16 mouse cellular contexts compared by ENCODE assay signal in genomic region chr2:180411013-180411412, GRCm38 (mm10). TPM values are rescaled to one million over a fixed set of nuclear protein-coding genes. Genes with fewer than 3 reads are reported as not detected.
A peak's percentile ranks its signal among the peaks of the same experiment; 100 is the strongest.
DNase-seq lines count a peak whose midpoint lies in the region; ATAC-seq lines count a peak whose summit lies in the region.
"Had no signal": no experiment of that assay in that cellular context is flagged by ENCODE, and none has a peak within 500 bp of the region (broad histone marks: within the 10 kb centered on the region; RNA-seq: fewer than 3 reads in every experiment).

No protein-coding gene starts in this region.

- H3K27me3 ChIP-seq in neural tube, embryonic 15.5 days (replicated peaks) = 0 out of 2 replicates have a peak, but pooled peaks cover 8% of the 10 kb centered on the region
- H3K27me3 ChIP-seq: embryonic facial prominence, embryonic 13.5 days; midbrain, embryonic 12.5 days had no signal

- 15% methylated on average over 8 of the region's 8 CpGs for WGBS in neural tube, embryonic 15.5 days

- DNase-seq in heart, postnatal 4 days = peak; percentile 37
- DNase-seq in heart, adult 8-10 months (ENCODE audit: low spot score) = no peak
- DNase-seq in neural tube, embryonic 10.5 days (ENCODE audit: extremely low spot score, low spot score) = peak; percentile 62
- peak; percentile 13 for DNase-seq in yolk sac, embryonic 10.5 days (ENCODE audit: low spot score)
- DNase-seq in heart, adult 11 months = no peak
- no peak for DNase-seq in left cerebral cortex, postnatal 10 days (ENCODE audit: extremely low spot score in 1 of 2, low spot score in 2 of 2)
- DNase-seq: cerebellum, adult 18-20 months; heart, adult 18-20 months; kidney, adult 11 months; lung, adult 18-20 months; spleen, adult 18-20 months had no signal

- no peaks in the 10 kb centered on the region for H3K36me3 ChIP-seq in neural tube, embryonic 15.5 days
- H3K36me3 ChIP-seq: embryonic facial prominence, embryonic 13.5 days; midbrain, embryonic 12.5 days had no signal

- no peak overlapping the region for H3K4me3 ChIP-seq in neural tube, embryonic 15.5 days (replicated peaks)
- H3K4me3 ChIP-seq: embryonic facial prominence, embryonic 13.5 days; midbrain, embryonic 12.5 days had no signal

- ATAC-seq in neural tube, embryonic 15.5 days (ENCODE audit: low FRiP score) = no peak
- peak; percentile 65; the same call in 1 of the 2 replicates for ATAC-seq in granulocyte monocyte progenitor cell, adult 5-6 weeks (replicated peaks; ENCODE audit: poor library complexity, severe bottlenecking)

- intact Hi-C loops in left cerebral cortex, postnatal 10 days (cut with DNase I) = no loop called here

- peaks cover 22% of the 10 kb centered on the region for H3K4me1 ChIP-seq in neural tube, embryonic 15.5 days
- H3K4me1 ChIP-seq: embryonic facial prominence, embryonic 13.5 days had no signal

- no peak overlapping the region for H3K27ac ChIP-seq in neural tube, embryonic 15.5 days (replicated peaks)
- H3K27ac ChIP-seq: embryonic facial prominence, embryonic 13.5 days; midbrain, embryonic 12.5 days had no signal

- H3K9ac ChIP-seq in neural tube, embryonic 15.5 days (replicated peaks) = no peak overlapping the region
- H3K9ac ChIP-seq: embryonic facial prominence, embryonic 13.5 days; midbrain, embryonic 12.5 days had no signal

- H3K9me3 ChIP-seq in neural tube, embryonic 15.5 days (replicated peaks) = no peaks in the 10 kb centered on the region
- H3K9me3 ChIP-seq: embryonic facial prominence, embryonic 13.5 days; midbrain, embryonic 12.5 days had no signal

- H3K4me2 ChIP-seq in neural tube, embryonic 15.5 days = no peak overlapping the region
- H3K4me2 ChIP-seq: embryonic facial prominence, embryonic 13.5 days; midbrain, embryonic 12.5 days had no signal

RNA-seq across cellular contexts. Expression of gene Slco4a1, which starts 45.0 kb away (rescaled TPM):
- under 1 TPM; 0.19 to 0.20 TPM for total RNA-seq in heart, postnatal 4 days (2021)
- under 1 TPM in 2 of 4 experiments, not detected in 2; 0.09 to 0.34 TPM for total RNA-seq in heart, adult 8-10 months (2022)
- 2.4 and 4.0 TPM in 2 replicates for polyA plus RNA-seq in neural tube, embryonic 15.5 days (2015; fragmentation: Nextera tagmentation; extraction: Ambion mirVana)
- 31.8 and 41.5 TPM in 2 replicates for total RNA-seq in granulocyte monocyte progenitor cell, adult 5-6 weeks (2014; fragmentation: Nextera tagmentation)
- 9.2 and 10.8 TPM in 2 replicates for total RNA-seq in granulocyte monocyte progenitor cell, adult 5-6 weeks (2017)
- total RNA-seq in left cerebral cortex, postnatal 10 days (2021) = 1 to 10 TPM; 1.5 TPM
- total RNA-seq: heart, postnatal 25 days had no signal

Comparison
In these comparisons a context has a peak if more than half of its experiments do, and no peak if none do; other contexts are left out.
1. DNase-seq: peak in heart, postnatal 4 days (single experiment), neural tube, embryonic 10.5 days (single experiment) and yolk sac, embryonic 10.5 days (single experiment); none in heart, adult 8-10 months (single experiment), heart, adult 11 months (single experiment) and left cerebral cortex, postnatal 10 days (0 of 2).
2. RNA of gene Slco4a1, which starts 45.0 kb away (total RNA-seq): 9.2 to 41.5 TPM in granulocyte monocyte progenitor cell, adult 5-6 weeks; 1.5 TPM in left cerebral cortex, postnatal 10 days, 0.19 to 0.20 TPM in heart, postnatal 4 days and 0.09 to 0.34 TPM in heart, adult 8-10 months; every median in the first group is over 4 times any median in the second.